Mouse (Mus musculus) stomach, adult 2 months (tissue): ENCODE data around the gene Csrnp2. TPM values are rescaled to one million over a fixed set of nuclear protein-coding genes. Genes with fewer than 3 reads are reported as not detected.

Source experiments
- polyA plus RNA-seq: library from polyadenylated mRNA; depleted of rRNA; stranded (reverse); fragments of >200 nt; gene quantifications from 2 replicates; pipeline ENCODE4 v1.2.3, GENCODE M21; 2012; rRNA removed

Csrnp2 gene
- polyA plus RNA-seq, result 0.86 and 0.95 TPM in 2 replicates

GRCm38 (mm10) chr15:100495102-100495501, at the start of gene Csrnp2:
Gene Csrnp2 (minus strand): TSS chr15:100495488.

GRCm38 (mm10) chr15:100468295-100469188, 26.7 kb downstream of the Csrnp2 start, which contains the start of gene Letmd1:
Gene Letmd1 (plus strand): TSS chr15:100469023.

Other genes starting within 250 kb of the Csrnp2 start
- gene Tmprss12, start 214.7 kb downstream of the Csrnp2 start, polyA plus RNA-seq, result not detected in 2 replicates
- 20.3 and 26.2 TPM in 2 replicates for gene Mettl7a1, start 191.3 kb downstream of the Csrnp2 start, polyA plus RNA-seq
- gene Mettl7a3, start 160.6 kb downstream of the Csrnp2 start, polyA plus RNA-seq, result not detected in 2 replicates
- not detected in 2 replicates for gene Methig1, start 142.3 kb downstream of the Csrnp2 start, polyA plus RNA-seq
- gene Mettl7a2, start 142.3 kb downstream of the Csrnp2 start, polyA plus RNA-seq, result not detected in 2 replicates
- not detected in 2 replicates for gene Higd1c, start 130.9 kb downstream of the Csrnp2 start, polyA plus RNA-seq
- gene Gm5475, start 73.3 kb downstream of the Csrnp2 start, polyA plus RNA-seq, result not detected in 2 replicates
- 16.2 and 19.2 TPM in 2 replicates for gene Slc11a2, start 70.4 kb downstream of the Csrnp2 start, polyA plus RNA-seq
- 10.1 and 11.2 TPM in 2 replicates for gene Letmd1, start 26.5 kb downstream of the Csrnp2 start, polyA plus RNA-seq
- gene Tfcp2, start 56.5 kb upstream of the Csrnp2 start, polyA plus RNA-seq, result 3.4 and 4.8 TPM in 2 replicates
- gene Pou6f1, start 104.5 kb upstream of the Csrnp2 start, polyA plus RNA-seq, result 3.5 and 4.0 TPM in 2 replicates
- gene Dazap2, start 119.9 kb upstream of the Csrnp2 start, polyA plus RNA-seq, result 433 and 438 TPM in 2 replicates
- gene Smagp, start 141.5 kb upstream of the Csrnp2 start, polyA plus RNA-seq, result 142 and 308 TPM in 2 replicates
- 1.3 and 1.6 TPM in 2 replicates for gene Bin2, start 174.1 kb upstream of the Csrnp2 start, polyA plus RNA-seq
- 118 and 122 TPM in 2 replicates for gene Cela1, start 192.4 kb upstream of the Csrnp2 start, polyA plus RNA-seq
- gene Galnt6, start 233.9 kb upstream of the Csrnp2 start, polyA plus RNA-seq, result 10.6 and 12.1 TPM in 2 replicates